Mouse (Mus musculus) left cerebral cortex, adult 2 months (tissue): Measurements from ENCODE around the gene Syk. TPM values are rescaled to one million over a fixed set of nuclear protein-coding genes. Genes with fewer than 3 reads are reported as not detected.

Experiments used
- DNase-seq, 2 experiments: peaks; one replicate each; pipeline ENCODE4 v3.0.0; 2021 to 2022; ENCODE audit warnings: low spot score in 2 of 2, mixed read lengths in 1 of 2; ENCODE audit errors: extremely low spot score in 1 of 2
- H3K27ac ChIP-seq: fragments of 200-600 bp; 2 replicates; pipeline ENCODE4 v1.8.1; 2022
- H3K4me3 ChIP-seq: fragments of 200-600 bp; 2 replicates; pipeline ENCODE4 v1.8.1; 2022
- CTCF ChIP-seq: fragments of 200-600 bp; IDR thresholded peaks from 2 replicates; pipeline ENCODE4 v1.8.1; 2022; ENCODE audit warnings: antibody characterized with exemption, mild to moderate bottlenecking, moderate library complexity
- intact Hi-C: fragments of 180-260 bp; cut with DNase I; formaldehyde crosslinking; loops from one replicate; pipeline ENCODE4 v1.15.1; 2025
- total RNA-seq, 2 experiments: library from RNA; stranded (reverse); gene quantifications; 2 replicates each; pipeline ENCODE4 v1.2.3; 2021

Syk gene
- total RNA-seq, 2 experiments from 2014 or later = 2.6 to 3.3 TPM

GRCm38 (mm10) chr13:52636176-52636748, 53.3 kb downstream of the Syk start:
- H3K4me3 ChIP-seq = no peak overlapping the region
- no peak overlapping the region for H3K27ac ChIP-seq
- no peak for TF ChIP-seq CTCF
- intact Hi-C loops = no loop called here
- no peak for DNase-seq

- Histone ChIP-seq H3K4me3 (no peak overlapping the region), H3K27ac (no peak overlapping the region)
- no peak for DNase-seq
- intact Hi-C loops = no loop called here
- no peak for TF ChIP-seq CTCF
Observed at GRCm38 (mm10) chr13:52646566-52646965, 63.6 kb downstream of the Syk start.

DNA sequence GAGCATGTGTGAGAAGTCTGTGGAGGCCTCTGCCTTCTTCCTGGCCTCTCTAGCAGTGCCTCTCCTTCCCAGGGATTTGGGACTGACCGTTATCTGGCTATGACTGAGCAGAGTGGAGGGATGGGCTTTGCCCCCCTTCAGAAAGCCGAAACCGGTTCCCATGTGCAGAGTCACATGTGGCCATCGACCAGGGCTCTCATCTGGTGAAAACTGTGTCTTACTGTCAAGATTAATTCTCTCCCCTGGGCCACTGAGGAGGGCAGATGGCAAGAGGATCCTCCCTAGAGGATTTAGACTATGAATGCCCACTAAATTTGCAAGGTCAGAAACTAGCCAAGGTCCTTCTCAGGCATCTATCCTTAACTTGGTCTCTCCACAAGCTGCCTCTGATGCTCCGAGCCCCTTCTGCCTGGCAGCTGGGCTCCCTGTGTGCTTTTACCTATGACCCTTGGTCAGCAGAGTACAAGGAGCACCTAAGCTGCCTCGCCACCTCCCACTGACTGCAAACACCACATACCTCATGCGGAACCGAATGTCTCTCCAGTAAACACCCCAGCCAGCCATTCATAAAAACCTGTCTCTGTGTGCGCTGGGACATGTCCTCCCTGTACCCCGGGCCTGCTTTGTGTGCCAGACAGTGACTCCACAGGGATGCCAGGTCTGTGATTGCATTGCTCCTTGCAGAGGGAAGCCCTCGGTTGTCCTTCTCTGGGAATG, 65.2 kb downstream of the Syk start:
- H3K4me3 ChIP-seq = no peak overlapping the region
- DNase-seq = no peak
- intact Hi-C loops = no loop called here
- no peak overlapping the region for H3K27ac ChIP-seq
- TF ChIP-seq CTCF = no peak

GRCm38 (mm10) chr13:52649791-52650418, 66.9 kb downstream of the Syk start:
- TF ChIP-seq CTCF = no peak
- Histone ChIP-seq H3K4me3 (no peak overlapping the region), H3K27ac (no peak overlapping the region)
- intact Hi-C loops = loop anchor here (2.0 to 10.0 kb wide), 3 partner anchors 165 to 707 kb away; no protein-coding TSS in a partner anchor
- DNase-seq = no peak

DNA sequence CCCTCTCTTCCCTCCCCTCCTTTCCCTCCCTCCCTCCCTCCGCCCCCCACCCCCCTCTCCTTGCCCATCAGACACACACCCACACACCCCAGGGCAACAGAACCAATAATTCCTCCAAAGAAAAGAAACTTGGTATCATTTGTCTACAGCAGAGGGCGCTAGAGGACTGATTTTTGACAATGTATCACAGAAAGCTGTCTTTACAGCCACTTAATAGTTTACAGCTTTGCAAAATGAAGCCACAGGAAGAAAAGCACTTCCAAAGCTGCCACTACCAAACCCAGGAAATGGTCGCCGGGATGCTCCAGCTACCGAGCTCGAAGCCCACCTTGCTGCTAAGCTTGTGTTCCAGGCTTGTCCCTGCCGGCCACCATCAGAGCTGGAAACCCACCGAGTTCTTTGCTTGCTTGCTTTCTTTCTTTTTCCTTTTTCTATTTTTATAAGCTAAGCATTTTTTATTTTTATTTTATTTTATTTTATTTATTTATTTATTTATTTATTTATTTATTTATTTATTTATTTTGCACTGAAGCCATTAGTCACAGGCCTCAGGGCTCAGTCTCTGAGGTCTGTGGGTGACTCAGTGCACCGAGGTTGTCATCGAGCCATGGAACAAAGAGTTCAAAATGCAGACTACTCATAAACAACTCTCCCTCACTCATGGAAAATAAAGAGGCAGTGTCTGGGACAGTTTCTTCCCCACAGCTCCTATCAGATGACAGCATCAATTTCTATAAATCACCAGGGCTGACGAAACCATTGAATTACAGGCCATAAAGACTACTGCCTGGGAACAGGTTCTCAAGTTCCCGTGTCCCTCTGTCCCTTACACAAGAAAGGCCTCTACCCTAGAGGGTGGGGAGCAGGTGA, 68.6 kb downstream of the Syk start:
- Histone ChIP-seq H3K4me3 (no peak overlapping the region), H3K27ac (no peak overlapping the region)
- intact Hi-C loops = loop anchor here (1.0 to 10.0 kb wide), 4 partner anchors 163 to 706 kb away; no protein-coding TSS in a partner anchor
- peak; percentile 63 for TF ChIP-seq CTCF
- peak; percentile 36 to 39 for DNase-seq

DNA sequence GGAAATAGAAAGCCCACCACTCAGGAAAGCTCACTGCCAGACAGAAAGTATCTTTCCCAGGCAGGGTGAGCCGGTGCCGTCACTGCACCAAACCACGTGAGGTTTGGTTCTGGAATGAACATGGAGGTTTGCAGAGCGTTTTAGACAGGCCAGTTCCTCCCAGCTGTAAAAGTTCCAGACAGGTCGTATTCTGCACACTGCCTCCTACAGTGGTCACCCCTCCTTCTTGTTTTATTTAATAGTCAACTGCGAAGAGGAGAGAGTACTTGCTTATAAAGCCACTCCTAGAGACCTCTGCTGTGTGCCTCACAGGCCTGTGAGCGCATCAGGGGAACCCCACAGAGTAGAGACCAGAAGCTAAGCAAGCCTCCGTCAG, 69.3 kb downstream of the Syk start:
- no peak for DNase-seq
- TF ChIP-seq CTCF = no peak
- Histone ChIP-seq H3K4me3 (no peak overlapping the region), H3K27ac (no peak overlapping the region)
- intact Hi-C loops = loop anchor here (5.0 to 10.0 kb wide), 2 partner anchors 163 to 705 kb away; no protein-coding TSS in a partner anchor

DNA sequence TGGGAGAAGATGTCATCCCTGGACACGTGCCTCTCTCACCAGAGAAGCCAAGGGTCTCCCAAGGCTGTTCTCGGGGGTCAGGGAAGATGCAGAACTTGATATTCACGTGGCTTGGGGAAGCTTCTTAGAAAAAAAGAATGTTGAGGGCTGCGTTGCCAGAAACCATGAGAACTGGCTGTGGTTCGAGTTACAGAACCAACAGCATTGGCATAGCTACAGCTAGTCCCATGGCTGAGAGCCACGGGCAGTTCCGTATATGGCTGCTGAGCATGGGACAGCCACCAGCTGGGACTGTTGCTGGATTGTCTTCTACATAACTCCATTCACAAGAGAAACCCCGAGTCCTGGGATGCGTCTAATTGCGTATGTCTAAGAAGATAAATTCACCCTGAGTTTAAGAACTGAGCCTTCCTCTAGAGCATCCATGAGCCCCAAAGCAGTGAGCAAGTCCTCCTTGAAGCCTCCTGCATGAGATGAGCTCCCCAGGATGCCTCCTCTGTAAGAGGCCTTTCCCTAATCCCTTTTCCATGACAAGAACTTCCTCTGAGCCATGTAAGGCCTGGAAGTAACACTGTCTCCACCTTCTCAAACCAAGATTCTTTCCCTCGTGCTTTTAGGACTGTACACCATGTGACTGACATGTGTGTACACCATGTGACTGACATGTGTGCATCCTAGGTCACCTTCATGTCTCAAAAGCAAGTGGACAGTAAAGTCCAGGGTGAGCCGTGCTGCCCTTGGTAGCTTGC, 71.3 kb downstream of the Syk start:
- no peak overlapping the region for H3K27ac ChIP-seq
- intact Hi-C loops = loop anchor here (5.0 to 10.0 kb wide), 2 partner anchors 161 to 703 kb away; no protein-coding TSS in a partner anchor
- no peak overlapping the region for H3K4me3 ChIP-seq
- no peak for TF ChIP-seq CTCF
- no peak for DNase-seq

DNA sequence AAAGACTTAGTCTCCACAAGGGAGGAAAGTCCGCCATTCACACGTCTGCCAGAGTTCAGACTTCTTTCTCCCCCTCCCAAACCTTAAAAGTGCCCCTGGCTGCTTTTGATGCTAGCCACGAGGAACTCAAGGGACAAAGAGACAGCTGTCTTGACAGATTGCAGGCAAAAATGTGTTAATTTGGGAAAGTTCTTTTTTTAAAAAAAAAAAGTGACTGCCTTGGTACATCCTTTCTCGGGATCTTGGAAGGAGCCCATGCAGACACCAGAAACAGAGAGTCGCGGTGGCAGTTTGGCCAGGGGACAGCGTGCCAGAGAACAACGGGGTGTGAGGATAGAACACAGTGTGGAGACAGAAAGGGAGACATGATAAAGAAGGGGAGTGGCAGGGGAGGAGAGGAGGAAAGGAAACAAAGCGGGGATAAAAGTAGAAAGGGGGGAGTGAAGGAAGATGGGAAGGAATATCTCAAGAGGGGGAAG, 71.9 kb downstream of the Syk start:
- TF ChIP-seq CTCF = no peak
- intact Hi-C loops = loop anchor here (5.0 to 10.0 kb wide), 4 partner anchors 57 to 702 kb away; no protein-coding TSS in a partner anchor
- H3K27ac ChIP-seq = no peak overlapping the region
- no peak overlapping the region for H3K4me3 ChIP-seq
- no peak for DNase-seq

GRCm38 (mm10) chr13:52657966-52658365, 75.0 kb downstream of the Syk start:
- no peak for TF ChIP-seq CTCF
- DNase-seq = no peak
- intact Hi-C loops = loop anchor here (1.0 to 10.0 kb wide), 5 partner anchors 54 to 439 kb away; no protein-coding TSS in a partner anchor
- Histone ChIP-seq H3K4me3 (no peak overlapping the region), H3K27ac (no peak overlapping the region)

DNA sequence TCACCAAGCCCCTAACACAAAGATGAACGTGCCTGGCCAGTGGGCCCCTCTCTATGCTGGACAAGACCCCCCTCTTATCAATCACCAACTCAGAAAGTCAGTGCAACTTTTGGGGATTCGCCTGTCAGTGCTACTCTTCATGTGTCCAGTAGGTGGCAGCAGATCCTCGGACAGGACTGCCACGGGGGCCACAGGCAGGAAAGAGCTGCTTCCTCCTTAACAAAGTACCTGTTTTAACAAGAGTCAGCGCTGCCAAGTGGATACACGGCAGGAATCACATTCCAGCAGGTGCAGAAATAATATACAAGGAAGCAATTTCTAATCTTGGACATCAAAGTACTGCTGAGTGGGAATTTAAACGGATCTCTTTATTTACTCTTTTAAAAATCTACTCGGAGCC, 75.5 kb downstream of the Syk start:
- Histone ChIP-seq H3K4me3 (no peak overlapping the region), H3K27ac (no peak overlapping the region)
- TF ChIP-seq CTCF = no peak; the same call in none of the 2 replicates
- DNase-seq = peak; percentile 47 to 66
- intact Hi-C loops = loop anchor here (1.0 to 10.0 kb wide), 5 partner anchors 54 to 438 kb away; no protein-coding TSS in a partner anchor
